Mouse (Mus musculus) hindbrain, embryonic 11.5 days (tissue): ENCODE data around the gene Ctps2. TPM values are rescaled to one million over a fixed set of nuclear protein-coding genes. Genes with fewer than 3 reads are reported as not detected.

Source experiments
- ATAC-seq: fragments of 200-750 bp; cut with Nextera tagmentation; 2 replicates; pipeline ENCODE4 v1.8.0; 2017; ENCODE audit warnings: mild to moderate bottlenecking, moderate TSS enrichment, moderate library complexity; ENCODE audit not compliant: low FRiP score
- DNase-seq: peaks from one replicate; pipeline ENCODE4 v3.0.0-alpha.2; 2015; ENCODE audit warnings: low spot score
- H3K27ac ChIP-seq: fragments of 300-500 bp; sonication (generic); 2 replicates; pipeline ENCODE4 v1.5.1; 2014; ENCODE audit warnings: mild to moderate bottlenecking, low read depth, low read length
- H3K27me3 ChIP-seq: fragments of 300-500 bp; sonication (generic); 2 replicates; pipeline ENCODE4 v1.6.1; 2014; ENCODE audit warnings: mild to moderate bottlenecking, low read length, moderate library complexity, mixed read lengths; ENCODE audit not compliant: control insufficient read depth, insufficient read depth
- H3K36me3 ChIP-seq: fragments of 300-500 bp; sonication (generic); 2 replicates; pipeline ENCODE4 v1.6.1; 2014; ENCODE audit warnings: mild to moderate bottlenecking, low read length, moderate library complexity, mixed read lengths; ENCODE audit not compliant: control insufficient read depth, insufficient read depth
- H3K4me1 ChIP-seq: fragments of 300-500 bp; sonication (generic); replicated peaks from 2 replicates; pipeline ENCODE4 v1.6.1; 2014; ENCODE audit warnings: low read length, mixed read lengths; ENCODE audit not compliant: control insufficient read depth, insufficient read depth
- H3K4me2 ChIP-seq: fragments of 300-500 bp; sonication (generic); replicated peaks from 2 replicates; pipeline ENCODE4 v1.6.1; 2014; ENCODE audit warnings: mild to moderate bottlenecking, low read depth, low read length
- H3K4me3 ChIP-seq: fragments of 300-500 bp; sonication (generic); 2 replicates; pipeline ENCODE4 v1.5.1; 2014; ENCODE audit warnings: low read depth, low read length
- H3K9ac ChIP-seq: fragments of 300-500 bp; sonication (generic); 2 replicates; pipeline ENCODE4 v1.6.1; 2014; ENCODE audit warnings: low read depth, low read length
- H3K9me3 ChIP-seq: fragments of 300-500 bp; sonication (generic); 2 replicates; pipeline ENCODE4 v1.6.1; 2016; ENCODE audit warnings: low read length; ENCODE audit not compliant: control insufficient read depth
- WGBS: fragments of 180-500 bp; shearing (Covaris S2); extraction: QIAGEN DNeasy Blood & Tissue Kit; methylation state at CpG from one replicate; pipeline ENCODE4 v1.1.7; 2014; 5-methylcytosine and 5-hydroxymethylcytosine counted together
- polyA plus RNA-seq: library from polyadenylated mRNA; unstranded; fragments of >200 nt; fragmentation: Nextera tagmentation; extraction: Ambion mirVana; gene quantifications from 2 replicates; pipeline ENCODE4 v1.2.1, GENCODE M21; 2014

Gene Ctps2
- polyA plus RNA-seq, 1 experiment from 2014 or later = 87.6 TPM

- H3K4me2 ChIP-seq = no peak overlapping the region
- DNase-seq = no peak
- no peaks in the 10 kb centered on the region for H3K9me3 ChIP-seq
- H3K27ac ChIP-seq = no peak overlapping the region
- H3K27me3 ChIP-seq = peaks cover 2% of the 10 kb centered on the region; the same call in 1 of the 2 replicates
- no peaks in the 10 kb centered on the region for H3K36me3 ChIP-seq
- H3K4me1 ChIP-seq = no peaks in the 10 kb centered on the region
- no peak for ATAC-seq
- 41% methylated on average over 4 of the region's 4 CpGs for WGBS
- H3K9ac ChIP-seq = no peak overlapping the region
- no peak overlapping the region for H3K4me3 ChIP-seq
Measured at GRCm38 (mm10) chrX:162963840-162964239, 62.8 kb downstream of the Ctps2 start.

DNA sequence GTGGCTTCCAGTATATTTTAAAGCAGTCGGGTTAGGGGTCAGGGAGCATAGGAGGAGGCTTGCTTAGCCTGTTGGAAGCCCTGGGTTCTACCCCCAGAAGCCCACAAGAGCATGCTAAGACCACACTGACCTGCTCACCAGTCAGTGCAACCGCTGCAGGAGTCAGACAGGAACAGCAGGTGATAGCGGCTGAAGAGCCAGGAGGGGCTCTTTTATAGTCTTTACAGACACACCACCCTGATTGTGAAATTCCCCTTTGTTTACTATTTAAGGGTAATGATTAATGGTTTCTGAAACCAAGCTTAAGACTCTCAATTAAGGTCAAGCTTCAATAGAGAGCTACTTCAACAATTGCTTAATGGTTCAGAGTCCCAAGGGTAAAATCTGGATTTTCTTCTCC lies 63.3 kb downstream of the Ctps2 start, which contains the start of gene S100g:
S100g (minus strand) TSS at position 217 of the 400 bp plus-strand sequence.
- Histone ChIP-seq H3K9me3 (no peaks in the 10 kb centered on the region), H3K27ac (no peak within 1 kb of the TSS), H3K4me2 (no peak within 1 kb of the TSS), H3K36me3 (no peaks in the 10 kb centered on the region), H3K27me3 (peaks cover 2% of the 10 kb centered on the region; the same call in 1 of the 2 replicates), H3K4me1 (no peaks in the 10 kb centered on the region), H3K9ac (no peak within 1 kb of the TSS), H3K4me3 (no peak within 1 kb of the TSS)
- ATAC-seq = no peak
- no peak for DNase-seq
- 36% methylated on average over 3 of the region's 3 CpGs for WGBS

- WGBS = 77% methylated on average over 8 of the region's 8 CpGs
- H3K9me3 ChIP-seq = no peaks in the 10 kb centered on the region
- H3K27ac ChIP-seq = no peak overlapping the region
- H3K27me3 ChIP-seq = no peaks in the 10 kb centered on the region; the same call in 1 of the 2 replicates
- no peaks in the 10 kb centered on the region for H3K4me1 ChIP-seq
- ATAC-seq (no peak), DNase-seq (no peak)
- H3K9ac ChIP-seq = no peak overlapping the region
- H3K36me3 ChIP-seq = no peaks in the 10 kb centered on the region
- H3K4me3 ChIP-seq = no peak overlapping the region
- H3K4me2 ChIP-seq = no peak overlapping the region
Measured at GRCm38 (mm10) chrX:162967456-162967855, 66.4 kb downstream of the Ctps2 start.

DNA sequence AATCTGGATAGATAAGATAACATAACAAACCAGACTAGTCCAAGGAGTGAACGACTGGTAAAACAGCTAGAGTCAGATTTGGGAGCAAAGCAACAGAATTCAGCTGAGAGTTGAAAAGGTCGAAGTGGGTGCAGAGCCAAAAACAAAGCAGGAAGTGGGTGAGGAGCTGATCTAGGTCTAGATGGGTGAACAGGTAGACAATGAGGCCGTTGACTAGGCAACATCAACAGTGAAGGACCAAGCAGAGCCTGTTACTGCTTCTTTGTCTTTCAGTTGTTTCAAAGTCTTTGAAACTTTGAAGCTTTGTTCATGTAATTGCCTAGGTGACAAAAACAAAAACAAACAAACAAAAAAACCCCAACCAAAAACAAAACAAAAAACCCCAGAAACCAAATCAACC lies 75.2 kb downstream of the Ctps2 start:
- H3K9me3 ChIP-seq = no peaks in the 10 kb centered on the region
- H3K4me3 ChIP-seq = no peak overlapping the region
- no peak overlapping the region for H3K4me2 ChIP-seq
- 92% methylated on average over 3 of the region's 3 CpGs for WGBS
- no peak for DNase-seq
- no peak overlapping the region for H3K27ac ChIP-seq
- H3K4me1 ChIP-seq = no peaks in the 10 kb centered on the region
- H3K36me3 ChIP-seq = no peaks in the 10 kb centered on the region
- ATAC-seq = no peak
- H3K9ac ChIP-seq = no peak overlapping the region
- H3K27me3 ChIP-seq = no peaks in the 10 kb centered on the region

DNA sequence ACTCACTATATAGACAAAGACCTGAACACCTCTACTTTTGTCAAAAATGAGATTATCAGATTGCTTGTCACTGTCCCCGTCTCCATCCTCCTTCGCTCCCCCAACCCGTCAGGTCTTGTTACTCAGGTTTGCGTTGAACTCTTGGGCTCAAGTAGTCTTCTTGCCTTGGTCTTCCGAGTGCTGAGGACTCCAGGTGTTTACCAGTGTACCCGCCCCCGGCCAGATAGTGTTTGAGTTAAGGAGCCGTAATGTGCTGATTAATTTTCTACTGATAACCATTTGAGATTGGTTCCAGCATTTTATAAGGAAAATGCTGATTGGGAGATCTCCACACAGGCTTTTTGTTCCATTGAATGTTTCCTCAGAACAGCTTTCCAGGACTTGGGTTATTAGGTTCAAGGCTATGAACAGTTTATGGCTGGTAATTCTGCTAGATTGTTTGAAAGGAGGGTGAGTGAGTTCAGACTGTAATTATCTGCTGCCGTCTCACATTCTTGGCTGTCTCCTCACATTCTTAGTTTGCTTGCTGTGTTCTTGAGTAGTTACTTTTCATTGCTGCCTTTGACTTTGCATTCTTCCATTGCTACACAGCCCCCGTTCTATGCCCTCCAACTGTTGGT lies 85.9 kb downstream of the Ctps2 start:
- Histone ChIP-seq H3K27ac (no peak overlapping the region), H3K36me3 (no peaks in the 10 kb centered on the region), H3K4me1 (no peaks in the 10 kb centered on the region), H3K4me3 (no peak overlapping the region), H3K4me2 (no peak overlapping the region), H3K9ac (no peak overlapping the region), H3K27me3 (no peaks in the 10 kb centered on the region), H3K9me3 (no peaks in the 10 kb centered on the region)
- DNase-seq = no peak
- no peak for ATAC-seq
- 93% methylated on average over 10 of the region's 10 CpGs for WGBS

GRCm38 (mm10) chrX:162991396-162991795 lies 90.4 kb downstream of the Ctps2 start:
- no peaks in the 10 kb centered on the region for H3K36me3 ChIP-seq
- H3K4me3 ChIP-seq = no peak overlapping the region
- no peak overlapping the region for H3K9ac ChIP-seq
- H3K4me1 ChIP-seq = no peaks in the 10 kb centered on the region
- H3K9me3 ChIP-seq = no peaks in the 10 kb centered on the region
- no peaks in the 10 kb centered on the region for H3K27me3 ChIP-seq
- no peak overlapping the region for H3K27ac ChIP-seq
- no peak for ATAC-seq
- H3K4me2 ChIP-seq = no peak overlapping the region
- 89% methylated on average over 4 of the region's 4 CpGs for WGBS
- no peak for DNase-seq

DNA sequence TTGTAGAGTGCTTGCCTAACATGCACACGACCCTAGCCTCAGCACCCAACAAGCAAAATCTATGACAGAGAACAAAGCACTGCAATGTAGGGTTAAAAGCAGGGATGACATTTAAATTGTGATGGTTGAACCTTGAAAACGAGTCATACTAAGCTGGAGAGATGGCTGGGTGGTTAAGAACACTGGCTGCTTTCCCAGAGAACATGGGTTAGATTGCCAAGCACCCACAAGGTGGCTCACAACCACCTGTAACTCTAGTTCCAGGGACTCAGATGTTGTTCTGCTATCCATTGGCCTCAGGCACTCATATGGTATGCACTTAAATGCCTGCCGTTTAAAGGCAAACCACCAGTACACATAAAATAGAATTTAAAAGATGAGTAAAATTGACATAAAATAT lies 91.1 kb downstream of the Ctps2 start:
- ATAC-seq = no peak
- Histone ChIP-seq H3K4me1 (no peaks in the 10 kb centered on the region), H3K27me3 (no peaks in the 10 kb centered on the region), H3K9ac (no peak overlapping the region), H3K36me3 (no peaks in the 10 kb centered on the region), H3K4me2 (no peak overlapping the region), H3K4me3 (no peak overlapping the region), H3K27ac (no peak overlapping the region), H3K9me3 (no peaks in the 10 kb centered on the region)
- no peak for DNase-seq
- 76% methylated on average over 3 of the region's 3 CpGs for WGBS

DNA sequence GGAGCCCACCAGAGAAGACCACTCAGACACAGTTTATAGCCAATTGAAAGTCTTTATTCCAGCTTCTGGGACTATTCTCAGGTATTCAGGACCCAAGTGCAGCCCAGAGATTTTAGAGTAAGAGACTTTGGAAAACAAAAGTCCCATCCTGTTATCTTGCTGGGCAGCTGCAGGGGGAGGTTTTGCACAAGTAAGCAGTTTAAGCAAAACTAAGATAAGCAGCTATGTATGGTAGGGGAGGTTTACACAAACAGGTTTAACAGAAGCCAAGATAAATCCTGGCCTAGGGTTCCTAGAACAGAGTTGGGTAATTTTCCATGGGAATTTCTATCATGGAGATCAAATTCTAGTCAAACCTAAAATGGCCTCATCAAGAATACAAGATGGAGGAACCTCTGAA lies 126.8 kb downstream of the Ctps2 start:
- Histone ChIP-seq H3K27ac (no peak overlapping the region), H3K9ac (no peak overlapping the region), H3K4me3 (no peak overlapping the region), H3K27me3 (peaks cover 2% of the 10 kb centered on the region; the same call in 1 of the 2 replicates), H3K9me3 (no peaks in the 10 kb centered on the region), H3K36me3 (no peaks in the 10 kb centered on the region), H3K4me2 (no peak overlapping the region), H3K4me1 (no peaks in the 10 kb centered on the region)
- ATAC-seq (no peak), DNase-seq (no peak)

DNA sequence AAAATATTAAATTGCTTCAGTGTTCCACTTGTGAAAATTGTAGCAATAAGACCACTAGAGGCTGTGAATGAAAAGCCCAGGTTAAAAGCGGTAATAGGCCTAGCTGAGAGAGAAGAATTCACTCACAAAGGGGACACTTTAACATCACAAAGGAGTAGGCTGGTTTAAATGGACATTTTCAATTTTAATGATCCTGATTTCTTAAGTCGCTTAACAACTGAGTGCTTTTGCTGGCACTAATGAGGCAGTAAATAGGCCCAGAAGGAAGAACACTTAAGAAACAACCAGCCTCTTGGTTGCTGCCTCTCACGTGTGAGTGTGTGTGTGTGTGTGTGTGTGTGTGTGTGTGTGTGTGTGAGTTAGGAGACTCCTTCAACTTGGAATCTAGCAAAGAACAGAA lies 137.7 kb downstream of the Ctps2 start:
- no peak overlapping the region for H3K9ac ChIP-seq
- no peak overlapping the region for H3K4me2 ChIP-seq
- H3K36me3 ChIP-seq = no peaks in the 10 kb centered on the region
- no peak for ATAC-seq
- H3K9me3 ChIP-seq = no peaks in the 10 kb centered on the region
- no peak for DNase-seq
- H3K27me3 ChIP-seq = peaks cover 2% of the 10 kb centered on the region; the same call in 1 of the 2 replicates
- H3K4me1 ChIP-seq = no peaks in the 10 kb centered on the region
- H3K4me3 ChIP-seq = no peak overlapping the region
- 52% methylated on average over 3 of the region's 3 CpGs for WGBS
- no peak overlapping the region for H3K27ac ChIP-seq
